Mouse (Mus musculus): ENCODE data around the gene Ets1.

GRCm38 (mm10) chr9:32747624-32748023 is 111.6 kb downstream of the Ets1 start:
- no peak for TF ChIP-seq CTCF (IDR thresholded peaks at IDR 0.05)
- TF ChIP-seq EP300 (IDR thresholded peaks at IDR 0.05) = no peak
